Mouse (Mus musculus) lung, adult 2 months (tissue): ENCODE measurements around the gene Spata21.

Experiments used
- CTCF ChIP-seq: fragments of 200-500 bp; IDR thresholded peaks from 2 replicates; pipeline ENCODE4 v1.5.1; 2011; ENCODE audit warnings: mild to moderate bottlenecking, low read length, control low read depth; ENCODE audit not compliant: insufficient read depth
- POLR2A ChIP-seq: fragments of 200-500 bp; IDR thresholded peaks from 2 replicates; pipeline ENCODE4 v1.6.1; 2011; ENCODE audit warnings: low read depth, mild to moderate bottlenecking, control low read depth, low read length, borderline replicate concordance; ENCODE audit errors: extremely low read depth

DNA sequence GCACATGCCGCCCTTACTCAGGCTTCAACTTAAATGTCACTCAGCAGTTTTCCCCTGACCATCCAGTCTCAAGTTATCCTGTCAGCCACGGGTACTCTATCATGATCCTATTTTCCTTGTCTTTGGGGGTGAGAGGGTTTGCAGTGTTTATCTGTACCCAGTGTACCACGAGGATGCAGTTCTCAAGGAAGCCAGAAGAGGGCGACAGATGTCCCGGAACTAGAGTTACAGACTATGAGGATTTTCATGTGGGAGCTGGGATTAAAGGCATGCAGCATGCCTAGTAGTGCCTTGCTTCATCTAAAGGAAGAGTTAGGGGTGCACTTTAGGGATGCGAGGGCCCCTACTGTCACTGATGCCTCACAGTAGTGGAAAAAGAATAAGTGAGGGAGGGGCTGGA lies 13.7 kb downstream of the Spata21 start:
- TF ChIP-seq CTCF: no peak
- TF ChIP-seq POLR2A: no peak
